Mouse (Mus musculus) CH12.LX (cell line): ENCODE measurements around the gene Itpr1. TPM values are rescaled to one million over a fixed set of nuclear protein-coding genes. Genes with fewer than 3 reads are reported as not detected.

Source experiments
- DNase-seq: peaks from one replicate; pipeline ENCODE4 v3.0.0-alpha.2; 2013; ENCODE audit errors: extremely low read depth
- H3K27ac ChIP-seq: 2 replicates; pipeline ENCODE4 v1.5.1; 2012; ENCODE audit warnings: low read depth, mild to moderate bottlenecking, control low read depth, moderate library complexity; ENCODE audit not compliant: insufficient read depth
- H3K27me3 ChIP-seq: replicated peaks from 2 replicates; pipeline ENCODE3; 2012; ENCODE audit warnings: inconsistent platforms
- H3K36me3 ChIP-seq, 2 experiments: replicated peaks in 1 of 2; 2 replicates each; pipeline versions ENCODE3 to v1.6.1; 2012; ENCODE audit warnings: inconsistent platforms in 1 of 2, low read length in 1 of 2, mild to moderate bottlenecking in 1 of 2, mixed read lengths in 1 of 2, moderate library complexity in 1 of 2; ENCODE audit not compliant: control insufficient read depth in 1 of 2, insufficient read depth in 1 of 2
- H3K4me1 ChIP-seq, 2 experiments: 2 replicates each; pipeline ENCODE4 v1.6.1; 2012; ENCODE audit warnings: inconsistent platforms in 1 of 2, moderate library complexity in 1 of 2; ENCODE audit not compliant: insufficient read depth in 2 of 2, control insufficient read depth in 1 of 2
- H3K4me2 ChIP-seq: 2 replicates; pipeline ENCODE4 v1.6.1; 2012; ENCODE audit warnings: low read depth, mild to moderate bottlenecking, control low read depth; ENCODE audit not compliant: poor library complexity, insufficient read depth, severe bottlenecking
- H3K4me3 ChIP-seq, 3 experiments: fragments of 150-350 bp in 1 of 3; sonication (generic) in 1 of 3; replicated peaks in 1 of 3; 2 replicates each; pipeline versions ENCODE3 to v1.5.1; 2011 to 2012; ENCODE audit warnings: low read depth in 2 of 3, low read length in 2 of 3, mild to moderate bottlenecking in 2 of 3, moderate library complexity in 2 of 3, control low read depth in 1 of 3, improper control_type of control experiment in 1 of 3, inconsistent platforms in 1 of 3, mixed read lengths in 1 of 3; ENCODE audit not compliant: poor library complexity in 1 of 3
- H3K79me2 ChIP-seq: replicated peaks from 2 replicates; pipeline ENCODE4 v1.6.1; 2012; ENCODE audit warnings: mild to moderate bottlenecking, moderate library complexity; ENCODE audit not compliant: control insufficient read depth, poor library complexity, insufficient read depth, severe bottlenecking; ENCODE audit errors: extremely low read depth
- H3K9ac ChIP-seq: 2 replicates; pipeline ENCODE4 v1.6.1; 2012; ENCODE audit warnings: low read depth, mild to moderate bottlenecking, control low read depth, moderate library complexity; ENCODE audit not compliant: insufficient read depth
- H3K9me3 ChIP-seq: replicated peaks from 2 replicates; pipeline ENCODE3; 2012; ENCODE audit warnings: low read length, inconsistent platforms, mixed read lengths
- BHLHE40 ChIP-seq: IDR thresholded peaks from 2 replicates; pipeline ENCODE4 v1.6.1; 2011; ENCODE audit warnings: mild to moderate bottlenecking, low read depth, low read length, improper control_type of control experiment
- CHD1 ChIP-seq: IDR thresholded peaks from 2 replicates; pipeline ENCODE4 v1.6.1; 2012; ENCODE audit warnings: low read depth, low read length, improper control_type of control experiment, inconsistent platforms
- CHD2 ChIP-seq: IDR thresholded peaks from 2 replicates; pipeline ENCODE4 v1.6.1; 2011; ENCODE audit warnings: low read length, improper control_type of control experiment
- CTCF ChIP-seq, 2 experiments: IDR thresholded peaks in 1 of 2; conservative IDR thresholded peaks in 1 of 2; 2 replicates each; pipeline ENCODE4 v1.5.1; 2011 to 2012; ENCODE audit warnings: low read depth in 2 of 2, low read length in 2 of 2, improper control_type of control experiment in 1 of 2, inconsistent platforms in 1 of 2, mild to moderate bottlenecking in 1 of 2, moderate library complexity in 1 of 2
- ETS1 ChIP-seq: conservative IDR thresholded peaks from 2 replicates; pipeline ENCODE4 v1.6.1; 2012; ENCODE audit warnings: low read depth, mild to moderate bottlenecking, inconsistent platforms, low read length, improper control_type of control experiment, moderate library complexity
- GABPA ChIP-seq: IDR thresholded peaks from 2 replicates; pipeline ENCODE4 v1.6.1; 2012; ENCODE audit warnings: low read depth, low read length, improper control_type of control experiment, inconsistent platforms; ENCODE audit not compliant: insufficient replicate concordance
- JUN ChIP-seq: IDR thresholded peaks from 2 replicates; pipeline ENCODE4 v1.6.1; 2011; ENCODE audit warnings: low read depth, mild to moderate bottlenecking, low read length, improper control_type of control experiment, moderate library complexity; ENCODE audit not compliant: insufficient read depth
- JUND ChIP-seq: conservative IDR thresholded peaks from 2 replicates; pipeline ENCODE4 v1.6.1; 2011; ENCODE audit warnings: low read depth, low read length, improper control_type of control experiment
- KAT2A ChIP-seq: IDR thresholded peaks from 2 replicates; pipeline ENCODE4 v1.6.1; 2012; ENCODE audit warnings: low read length, improper control_type of control experiment, inconsistent platforms; ENCODE audit not compliant: insufficient replicate concordance
- MAFK ChIP-seq: IDR thresholded peaks from 2 replicates; pipeline ENCODE4 v1.6.1; 2011; ENCODE audit warnings: low read length, improper control_type of control experiment; ENCODE audit not compliant: insufficient replicate concordance
- MAZ ChIP-seq: IDR thresholded peaks from 2 replicates; pipeline ENCODE4 v1.6.1; 2012; ENCODE audit warnings: low read depth, mild to moderate bottlenecking, inconsistent platforms, low read length, improper control_type of control experiment, moderate library complexity
- MYC ChIP-seq: IDR thresholded peaks from 2 replicates; pipeline ENCODE4 v1.6.1; 2011; ENCODE audit warnings: low read depth, mild to moderate bottlenecking, improper control_type of control experiment, low read length
- NRF1 ChIP-seq: IDR thresholded peaks from 2 replicates; pipeline ENCODE4 v1.6.1; 2014; ENCODE audit warnings: low read depth, mild to moderate bottlenecking, inconsistent platforms, low read length, improper control_type of control experiment, moderate library complexity
- PAX5 ChIP-seq: IDR thresholded peaks from 2 replicates; pipeline ENCODE4 v1.6.1; 2012; ENCODE audit warnings: low read length, inconsistent platforms, mixed read lengths
- POLR2A ChIP-seq: IDR thresholded peaks from 2 replicates; pipeline ENCODE4 v1.6.1; 2011; ENCODE audit warnings: low read depth, mild to moderate bottlenecking, improper control_type of control experiment, low read length
- RAD21 ChIP-seq: IDR thresholded peaks from 2 replicates; pipeline ENCODE4 v1.6.1; 2011; ENCODE audit warnings: low read depth, mild to moderate bottlenecking, low read length, improper control_type of control experiment, moderate library complexity
- RCOR1 ChIP-seq: conservative IDR thresholded peaks from 2 replicates; pipeline ENCODE4 v1.6.1; 2012; ENCODE audit warnings: low read depth, mild to moderate bottlenecking, inconsistent platforms, low read length, improper control_type of control experiment
- ZKSCAN1 ChIP-seq: IDR thresholded peaks from 2 replicates; pipeline ENCODE4 v1.6.1; 2012; ENCODE audit warnings: low read depth, inconsistent platforms, low read length, improper control_type of control experiment, borderline replicate concordance
- dilution Hi-C: fragments of 300-500 bp; cut with MboI; formaldehyde crosslinking; loops from 2 replicates; pipeline ENCODE4 v1.14.3; 2020; ENCODE audit warnings: low sequenced_read_pairs; ENCODE audit not compliant: extremely low pct_unique_long_range_greater_than_20kb, extremely low pct_ligation_motif_present
- in situ Hi-C: fragments of 300-500 bp; cut with MboI; formaldehyde crosslinking; loops from 3 replicates; pipeline ENCODE4 v1.14.3; 2019; ENCODE audit warnings: low sequenced_read_pairs, low pct_ligation_motif_present, low pct_unique_long_range_greater_than_20kb, mixed read lengths
- polyA plus RNA-seq: library from polyadenylated mRNA; unstranded; fragments of >175 nt; gene quantifications from 2 replicates; pipeline ENCODE4 v1.2.1, GENCODE M21; 2012; ENCODE audit warnings: low read depth; ENCODE audit not compliant: insufficient read length
- total RNA-seq, 2 experiments: library from RNA; depleted of rRNA; stranded (reverse); fragments of 300-350 nt in 1 of 2; fragments of >200 nt in 1 of 2; gene quantifications; 2 replicates each; pipeline ENCODE4 v1.2.3; 2012 to 2014

Gene Itpr1
- total and polyA plus RNA-seq, 3 experiments = 42.8 to 73.1 (median 53.4) TPM

DNA sequence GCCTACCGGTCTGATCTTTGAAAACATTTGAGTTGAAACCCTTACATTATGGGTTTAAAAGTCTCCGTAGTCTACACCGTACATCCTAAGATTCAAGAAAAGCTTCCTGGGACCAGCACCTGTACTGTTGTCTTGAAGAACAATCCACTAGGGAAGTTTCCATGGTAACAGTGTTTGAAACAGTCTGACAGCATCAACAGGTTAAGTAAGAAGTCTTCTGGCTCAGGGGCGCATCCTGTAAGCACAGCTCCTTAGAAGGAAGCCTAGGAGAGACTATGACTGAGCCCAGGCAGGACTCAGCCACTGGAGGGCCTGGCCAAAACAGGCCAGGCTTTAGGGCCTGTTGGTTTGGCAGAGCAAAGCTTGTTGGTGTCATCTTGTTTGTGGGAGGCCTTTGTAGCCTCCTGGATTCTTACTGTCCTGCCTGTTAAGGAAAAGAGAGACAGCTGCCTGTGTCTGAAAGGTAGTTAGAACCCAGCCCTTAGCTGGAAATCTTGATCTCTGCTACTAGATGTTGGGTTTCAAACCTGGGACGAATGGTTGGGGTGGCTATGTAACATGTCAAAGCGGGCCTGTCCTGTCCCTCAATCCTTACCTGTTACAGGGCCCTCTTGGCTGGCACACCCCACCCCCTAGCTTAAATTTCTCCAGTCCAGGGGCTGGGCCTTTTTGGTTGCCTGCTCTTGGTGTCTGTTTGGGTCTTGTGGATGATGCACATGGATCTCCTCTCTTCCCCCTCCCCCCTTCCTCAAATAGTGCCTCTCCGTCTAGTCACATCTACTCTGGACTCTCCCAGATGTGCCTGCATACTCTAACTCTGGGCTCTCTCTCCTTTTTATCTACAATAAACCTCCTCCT lies 242.3 kb downstream of the Itpr1 start:
- TF ChIP-seq POLR2A (no peak), NRF1 (no peak), CHD1 (no peak), ETS1 (no peak), JUN (no peak), MAZ (no peak), MAFK (no peak), GABPA (no peak), CTCF (conservative IDR thresholded peaks at IDR 0.05 in 1 of 2, IDR thresholded peaks at IDR 0.05 in 1 of 2; ENCODE audit: low read depth in 2 of 2, low read length in 2 of 2) (no peak)
- in situ Hi-C loops = no loop called here
- Histone ChIP-seq H3K9ac (no peak overlapping the region), H3K27ac (no peak overlapping the region), H3K9me3 (no peaks in the 10 kb centered on the region), H3K4me2 (no peak overlapping the region), H3K4me1 (no peaks in the 10 kb centered on the region), H3K36me3 (peaks cover 25 to 90% of the 10 kb centered on the region in 2 experiments), H3K27me3 (no peaks in the 10 kb centered on the region), H3K79me2 (no peaks in the 10 kb centered on the region), H3K4me3 (no peak overlapping the region)
- no peak for DNase-seq
- dilution Hi-C loops = no loop called here

DNA sequence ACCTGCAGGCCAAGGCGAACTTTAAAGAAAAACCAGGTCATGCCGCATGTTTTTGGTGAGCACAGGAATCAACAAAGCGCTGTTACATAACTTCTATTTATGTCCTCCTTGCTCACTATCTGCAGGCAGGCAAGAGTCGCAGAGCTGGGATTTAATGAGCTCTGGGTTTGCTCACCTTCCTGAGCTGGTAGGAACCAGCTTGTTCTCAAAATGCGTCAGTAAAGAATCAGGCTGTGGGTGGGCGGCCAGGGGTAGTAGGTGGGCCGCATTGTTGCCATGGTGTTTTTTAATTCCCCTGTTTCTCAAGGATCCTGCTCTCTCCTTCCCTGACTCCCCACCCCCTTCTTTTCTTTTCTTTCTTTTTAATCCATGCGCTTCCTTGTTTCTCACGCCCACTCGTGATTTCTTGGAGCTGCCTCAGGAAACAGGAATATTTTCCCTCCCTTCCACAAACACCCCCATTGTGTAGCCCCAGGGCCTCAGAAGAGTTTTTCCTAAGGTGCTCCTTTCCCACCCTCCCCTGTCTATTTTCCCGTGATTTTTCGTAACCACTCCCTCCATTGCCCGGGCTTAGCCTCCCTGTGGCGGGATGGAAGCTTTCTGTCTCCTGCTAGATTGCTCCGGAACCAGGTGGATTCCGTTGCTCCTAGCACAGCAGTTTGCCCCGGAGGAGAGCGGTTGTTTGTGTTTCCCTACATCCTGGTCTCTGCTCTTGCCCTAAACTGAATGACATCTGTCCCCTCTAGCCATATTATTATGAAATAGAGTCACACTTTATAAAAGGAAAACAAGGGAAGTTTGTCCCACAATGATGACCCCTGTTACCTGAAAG lies 243.6 kb downstream of the Itpr1 start:
- no peak overlapping the region for H3K4me2 ChIP-seq
- TF ChIP-seq PAX5 = no peak
- no peak for TF ChIP-seq RAD21
- no peak for TF ChIP-seq MYC
- no peak for TF ChIP-seq CHD2
- no peak for TF ChIP-seq JUND
- no peak for TF ChIP-seq KAT2A
- no peak for TF ChIP-seq ETS1
- no peak for TF ChIP-seq BHLHE40
- TF ChIP-seq ZKSCAN1 = no peak
- no peak for TF ChIP-seq RCOR1

More for the DNA sequence above, 243.6 kb downstream of the Itpr1 start:
- Histone ChIP-seq H3K27me3 (no peaks in the 10 kb centered on the region), H3K4me1 (no peaks in the 10 kb centered on the region), H3K36me3 (peaks cover 21 to 83% of the 10 kb centered on the region in 2 experiments), H3K79me2 (no peaks in the 10 kb centered on the region), H3K27ac (no peak overlapping the region), H3K9ac (no peak overlapping the region), H3K4me3 (no peak overlapping the region), H3K9me3 (no peaks in the 10 kb centered on the region)
- dilution Hi-C loops (no loop called here), in situ Hi-C loops (no loop called here)
- DNase-seq = no peak
